Mouse (Mus musculus): ENCODE results near the gene Clstn2.

DNA sequence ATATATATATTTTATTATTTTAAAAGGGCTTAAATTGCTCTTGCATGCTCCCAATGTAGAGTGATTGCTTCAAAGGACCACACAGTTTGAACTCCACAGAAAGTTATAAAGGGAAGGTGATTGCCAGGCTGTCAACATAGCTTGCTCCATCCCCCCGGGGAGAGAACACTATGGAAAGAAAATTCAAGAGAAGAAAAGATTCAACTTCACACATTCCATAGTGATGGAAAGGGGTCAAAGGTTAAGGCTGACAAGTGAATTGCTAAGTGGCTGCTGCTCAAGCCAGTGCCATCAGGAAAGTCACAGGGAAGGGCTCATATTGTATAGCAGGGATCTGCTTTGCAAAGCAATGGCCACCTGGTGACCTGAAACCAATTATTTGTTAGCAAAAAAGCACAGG lies 360.8 kb downstream of the Clstn2 start:
- no peak for TF ChIP-seq GATA2 (IDR thresholded peaks at IDR 0.05; ENCODE audit: borderline replicate concordance, low read depth, low read length)
- TF ChIP-seq CTCF (IDR thresholded peaks at IDR 0.05; ENCODE audit: low read depth, low read length): no peak
- TF ChIP-seq GATA1 (IDR thresholded peaks at IDR 0.05; ENCODE audit: borderline replicate concordance, low read length): no peak
